Mouse (Mus musculus) heart, embryonic 11.5 days (tissue): ENCODE measurements around the gene Prok1. TPM values are rescaled to one million over a fixed set of nuclear protein-coding genes. Genes with fewer than 3 reads are reported as not detected.

ENCODE experiments used
- ATAC-seq: fragments of 200-750 bp; cut with Nextera tagmentation; replicated peaks from 2 replicates; pipeline ENCODE4 v1.8.0; 2017; ENCODE audit warnings: moderate library complexity; ENCODE audit not compliant: insufficient number of reproducible peaks, low FRiP score, low TSS enrichment
- H3K27ac ChIP-seq: fragments of 300-500 bp; sonication (generic); 2 replicates; pipeline ENCODE4 v1.5.1; 2014; ENCODE audit warnings: mild to moderate bottlenecking, low read depth, low read length
- H3K27me3 ChIP-seq: fragments of 300-500 bp; sonication (generic); 2 replicates; pipeline ENCODE4 v1.6.1; 2014; ENCODE audit warnings: mild to moderate bottlenecking, low read length, mixed read lengths; ENCODE audit not compliant: control insufficient read depth, insufficient read depth
- H3K36me3 ChIP-seq: fragments of 300-500 bp; sonication (generic); 2 replicates; pipeline ENCODE4 v1.6.1; 2014; ENCODE audit warnings: mild to moderate bottlenecking, low read length, moderate library complexity, mixed read lengths; ENCODE audit not compliant: control insufficient read depth, insufficient read depth
- H3K4me1 ChIP-seq: fragments of 300-500 bp; sonication (generic); 2 replicates; pipeline ENCODE4 v1.6.1; 2014; ENCODE audit warnings: low read length; ENCODE audit not compliant: control insufficient read depth, insufficient read depth
- H3K4me2 ChIP-seq: fragments of 300-500 bp; sonication (generic); 2 replicates; pipeline ENCODE4 v1.6.1; 2014; ENCODE audit warnings: mild to moderate bottlenecking, moderate library complexity
- H3K4me3 ChIP-seq: fragments of 300-500 bp; sonication (generic); 2 replicates; pipeline ENCODE4 v1.5.1; 2014; ENCODE audit warnings: low read depth, low read length
- H3K9ac ChIP-seq: fragments of 300-500 bp; sonication (generic); 2 replicates; pipeline ENCODE4 v1.6.1; 2014; ENCODE audit warnings: mild to moderate bottlenecking, low read depth, low read length, moderate library complexity
- H3K9me3 ChIP-seq: fragments of 300-500 bp; sonication (generic); replicated peaks from 2 replicates; pipeline ENCODE4 v1.6.1; 2016; ENCODE audit warnings: low read length; ENCODE audit not compliant: control insufficient read depth
- WGBS: fragments of 180-500 bp; shearing (Covaris S2); extraction: QIAGEN DNeasy Blood & Tissue Kit; methylation state at CpG from one replicate; pipeline ENCODE4 v1.1.7; 2014; ENCODE audit not compliant: insufficient replicate concordance; 5-methylcytosine and 5-hydroxymethylcytosine counted together
- polyA plus RNA-seq: library from polyadenylated mRNA; unstranded; fragments of >200 nt; fragmentation: Nextera tagmentation; extraction: Ambion mirVana; gene quantifications from 2 replicates; pipeline ENCODE4 v1.2.1, GENCODE M21; 2014

Gene Prok1
- polyA plus RNA-seq, result not detected in 2 replicates

DNA sequence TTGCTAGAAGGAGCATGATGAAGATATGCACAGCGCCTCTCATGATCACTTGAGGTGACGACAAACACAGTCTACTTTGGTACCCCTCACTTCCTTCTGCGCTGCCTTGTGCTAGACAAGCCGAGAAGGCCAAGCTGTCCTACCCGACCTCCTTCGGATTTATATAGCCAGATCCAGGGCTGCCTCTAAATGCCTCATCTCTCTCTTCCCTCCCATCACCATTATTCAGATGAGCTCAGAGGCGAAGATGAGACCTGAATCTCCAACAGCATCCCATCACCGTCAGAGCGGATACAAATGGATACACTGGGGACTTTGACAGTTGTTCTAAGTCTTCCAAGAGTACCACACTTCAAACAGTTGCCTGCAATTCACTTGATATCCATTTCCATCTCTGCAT, at the start of gene Prok1:
Gene Prok1 (minus strand): TSS at position 101 of the 400 bp plus-strand sequence.
- Histone ChIP-seq H3K4me2 (no peak within 1 kb of the TSS), H3K4me3 (no peak within 1 kb of the TSS), H3K36me3 (no peaks in the 10 kb centered on the region), H3K27ac (no peak within 1 kb of the TSS), H3K4me1 (no peaks in the 10 kb centered on the region), H3K9me3 (no peaks in the 10 kb centered on the region), H3K9ac (no peak within 1 kb of the TSS), H3K27me3 (no peaks in the 10 kb centered on the region)
- ATAC-seq, result no peak
- 76% methylated on average over 9 of the region's 9 CpGs for WGBS

DNA sequence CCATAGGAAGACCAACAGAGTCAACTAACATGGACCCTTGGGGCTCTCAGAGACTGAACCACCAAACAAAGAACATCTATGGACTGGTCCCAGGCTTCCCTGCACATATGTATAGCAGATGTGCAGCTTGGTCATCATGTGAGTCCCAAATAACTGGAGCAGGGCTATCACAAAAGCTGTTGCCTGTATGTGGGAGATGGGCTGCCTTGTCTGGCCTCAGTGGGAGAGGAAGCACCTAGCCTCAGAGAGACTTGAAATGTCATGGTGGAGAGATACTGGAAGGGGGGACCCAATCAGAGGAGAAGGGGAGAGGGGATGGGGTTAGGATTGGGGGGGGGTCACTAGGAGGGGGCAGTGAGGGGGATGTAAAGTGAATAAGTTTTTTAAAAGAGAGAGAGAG, 47.8 kb upstream of the Prok1 start:
- Histone ChIP-seq H3K9ac (no peak overlapping the region), H3K27ac (no peak overlapping the region), H3K4me1 (no peaks in the 10 kb centered on the region), H3K4me3 (no peak overlapping the region), H3K9me3 (no peaks in the 10 kb centered on the region), H3K4me2 (no peak overlapping the region), H3K27me3 (no peaks in the 10 kb centered on the region), H3K36me3 (peaks cover 6% of the 10 kb centered on the region)
- no peak for ATAC-seq

DNA sequence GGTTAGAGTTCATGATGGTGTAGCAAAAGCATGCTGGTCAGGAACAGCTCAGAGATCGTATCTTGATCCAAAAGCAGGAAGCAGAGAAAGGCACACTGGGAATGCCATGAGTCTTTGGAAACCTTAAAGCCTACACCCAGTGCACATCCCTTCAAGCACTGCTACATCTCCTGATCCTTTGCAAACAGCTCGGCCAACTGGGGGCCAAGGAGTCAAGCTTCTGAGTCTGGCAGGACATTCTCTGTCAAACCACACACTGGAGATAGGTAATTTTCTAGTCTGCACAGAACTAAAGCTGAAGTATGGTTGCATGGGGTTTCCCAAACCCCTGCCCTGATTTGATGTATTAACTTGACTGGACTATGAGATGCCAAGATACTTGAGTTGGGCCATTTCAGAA, 46.6 kb upstream of the Prok1 start:
- Histone ChIP-seq H3K9me3 (no peaks in the 10 kb centered on the region), H3K4me3 (no peak overlapping the region), H3K9ac (no peak overlapping the region), H3K4me2 (no peak overlapping the region), H3K36me3 (peaks cover 8% of the 10 kb centered on the region), H3K27me3 (no peaks in the 10 kb centered on the region), H3K27ac (no peak overlapping the region), H3K4me1 (no peaks in the 10 kb centered on the region)
- WGBS, result 62% methylated on average over 2 of the region's 2 CpGs
- no peak for ATAC-seq

DNA sequence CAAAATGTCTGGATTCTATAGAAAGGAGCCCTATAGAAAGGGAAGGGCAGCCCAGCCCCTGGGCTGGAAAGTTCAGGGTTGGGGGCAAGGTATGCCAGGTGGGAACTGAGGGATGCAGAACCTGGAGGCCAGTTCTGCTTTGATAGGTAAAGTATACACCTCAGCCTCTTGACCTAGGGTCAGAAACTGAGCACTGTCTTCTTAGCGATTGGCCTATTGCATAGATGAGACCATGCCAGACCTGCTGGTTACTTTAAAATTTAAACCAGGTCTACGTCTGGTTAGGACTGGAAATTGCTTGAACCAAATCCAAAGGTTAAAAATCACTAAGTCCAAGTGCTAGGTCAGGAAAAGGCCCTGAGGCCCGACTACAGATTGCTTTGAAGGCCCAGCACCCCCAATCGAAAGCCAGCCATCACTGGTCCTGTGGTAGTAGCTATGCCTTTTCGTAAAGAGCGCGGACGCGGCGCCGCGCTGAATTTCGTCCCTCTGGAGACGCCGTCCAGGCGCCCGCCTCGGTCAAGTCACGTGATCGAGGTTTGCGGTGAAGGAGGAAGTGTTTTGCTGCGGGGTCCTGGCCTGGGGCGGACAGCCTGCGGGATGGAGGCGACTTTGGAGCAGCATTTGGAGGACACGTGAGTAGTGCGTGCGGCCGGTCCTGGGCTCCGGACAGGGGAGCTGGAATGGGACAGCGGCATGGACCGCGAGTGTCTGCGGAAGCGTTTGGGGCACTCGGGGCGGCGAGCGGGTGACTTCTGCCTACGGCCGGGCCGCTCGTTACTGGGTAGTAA, 39.2 kb upstream of the Prok1 start, which contains the start of gene Lamtor5:
Gene Lamtor5 (plus strand): TSS at position 380 of the 791 bp plus-strand sequence.
- Histone ChIP-seq H3K9ac (peak within 1 kb of the TSS; percentile 87), H3K4me3 (peak within 1 kb of the TSS; percentile 92), H3K4me2 (peak within 1 kb of the TSS; percentile 60), H3K36me3 (peaks cover 8% of the 10 kb centered on the region), H3K9me3 (no peaks in the 10 kb centered on the region), H3K27me3 (0 out of 2 replicates have a peak, but pooled peaks cover 3% of the 10 kb centered on the region), H3K4me1 (peaks cover 6% of the 10 kb centered on the region; the same call in 1 of the 2 replicates), H3K27ac (no peak within 1 kb of the TSS)
- peak; percentile 82 for ATAC-seq
- 4% methylated on average over 43 of the region's 43 CpGs for WGBS

DNA sequence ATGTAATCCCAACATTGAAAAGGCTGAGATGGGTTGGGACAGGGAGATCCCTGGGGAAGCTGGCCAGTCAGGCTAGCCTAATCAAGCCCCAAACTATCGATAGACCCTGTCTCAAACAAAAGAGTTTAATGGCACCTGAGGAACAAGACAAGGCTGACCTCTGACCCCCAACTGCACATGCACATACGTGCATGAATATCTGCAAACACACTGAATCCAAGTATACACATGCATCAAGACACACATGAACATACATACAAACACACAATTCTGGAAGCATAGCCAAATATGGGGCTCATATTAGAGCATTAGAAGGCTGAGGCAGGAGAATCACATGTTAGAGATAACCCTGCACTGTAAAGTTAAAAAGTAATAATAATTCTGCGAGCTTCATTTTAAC, 37.1 kb upstream of the Prok1 start:
- Histone ChIP-seq H3K4me2 (no peak overlapping the region), H3K4me1 (peaks cover 6% of the 10 kb centered on the region; the same call in 1 of the 2 replicates), H3K27ac (no peak overlapping the region), H3K27me3 (0 out of 2 replicates have a peak, but pooled peaks cover 3% of the 10 kb centered on the region), H3K4me3 (no peak overlapping the region), H3K9me3 (no peaks in the 10 kb centered on the region), H3K36me3 (no peaks in the 10 kb centered on the region), H3K9ac (no peak overlapping the region)
- no peak for ATAC-seq
- WGBS, result 78% methylated on average over 3 of the region's 3 CpGs

DNA sequence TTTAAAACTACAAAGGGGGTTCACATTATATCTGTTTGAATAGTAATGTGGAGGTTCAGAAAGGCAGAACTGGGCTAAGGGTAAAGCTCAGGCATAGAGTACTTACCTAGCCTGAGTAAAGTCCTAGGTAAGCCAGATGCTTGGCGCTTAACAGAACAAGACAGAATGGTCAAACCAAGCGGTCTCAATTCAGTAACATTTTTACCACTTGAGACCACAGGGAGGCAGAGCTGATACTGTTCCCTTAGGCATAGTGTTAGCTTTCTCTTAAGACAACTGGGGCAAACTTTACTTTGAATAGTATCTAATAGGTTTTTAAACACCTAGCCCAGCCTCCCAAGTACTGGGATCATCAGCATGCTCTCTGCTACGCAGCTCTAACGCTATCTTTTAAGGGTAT, 36.5 kb upstream of the Prok1 start:
- Histone ChIP-seq H3K9ac (no peak overlapping the region), H3K9me3 (no peaks in the 10 kb centered on the region), H3K36me3 (no peaks in the 10 kb centered on the region), H3K4me3 (no peak overlapping the region), H3K27me3 (0 out of 2 replicates have a peak, but pooled peaks cover 3% of the 10 kb centered on the region), H3K27ac (no peak overlapping the region), H3K4me2 (no peak overlapping the region), H3K4me1 (peaks cover 6% of the 10 kb centered on the region; the same call in 1 of the 2 replicates)
- WGBS, result 60% methylated on average over 4 of the region's 4 CpGs
- ATAC-seq, result no peak

DNA sequence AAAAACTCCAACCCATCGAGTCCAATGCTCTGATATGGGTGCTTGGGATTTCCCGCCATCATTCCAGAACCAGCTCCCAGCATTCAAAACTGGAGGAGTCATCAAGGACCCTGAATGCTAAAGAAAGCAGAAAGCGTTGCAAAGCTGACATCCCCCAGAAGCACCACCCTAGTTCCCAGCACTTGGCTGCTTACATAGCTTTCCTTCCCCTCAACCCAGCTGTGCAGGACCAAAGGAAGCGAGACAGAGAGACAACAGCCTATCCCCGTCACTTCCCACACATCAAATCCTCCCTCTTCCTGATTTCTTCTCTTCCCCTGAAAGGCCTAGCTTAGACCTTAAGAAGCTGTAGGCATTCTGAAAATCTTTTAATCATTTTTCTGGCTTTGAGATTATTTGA, 35.8 kb upstream of the Prok1 start:
- no peak overlapping the region for H3K27ac ChIP-seq
- 49% methylated on average over 5 of the region's 5 CpGs for WGBS
- no peak overlapping the region for H3K4me3 ChIP-seq

DNA sequence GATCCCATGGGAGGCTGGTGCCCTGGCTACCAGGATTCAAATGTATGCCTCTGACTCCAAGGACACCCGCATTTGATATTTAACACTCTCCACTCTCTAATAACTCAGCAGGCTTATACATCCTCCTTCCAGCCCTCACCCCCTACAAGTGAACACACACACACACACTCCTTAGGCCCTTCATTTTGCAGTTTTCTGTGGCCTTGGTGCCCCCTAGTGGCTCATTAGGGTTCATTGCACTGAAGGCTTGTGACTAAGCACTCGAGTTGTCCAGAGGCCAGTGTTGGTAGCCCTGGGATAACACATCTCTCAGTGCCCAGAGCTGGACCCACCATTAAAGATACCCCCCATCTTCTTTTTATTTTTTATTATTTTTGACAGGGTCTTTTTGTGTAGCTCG, 34.3 kb upstream of the Prok1 start:
- Histone ChIP-seq H3K4me2 (no peak overlapping the region), H3K36me3 (no peaks in the 10 kb centered on the region), H3K4me1 (no peaks in the 10 kb centered on the region), H3K27me3 (0 out of 2 replicates have a peak, but pooled peaks cover 3% of the 10 kb centered on the region), H3K9ac (no peak overlapping the region), H3K27ac (no peak overlapping the region), H3K9me3 (no peaks in the 10 kb centered on the region), H3K4me3 (no peak overlapping the region)
- no peak; the same call in 1 of the 2 replicates for ATAC-seq
- 7% methylated on average over 3 of the region's 3 CpGs for WGBS

More for the DNA sequence above, 35.8 kb upstream of the Prok1 start:
- Histone ChIP-seq H3K4me1 (peaks cover 6% of the 10 kb centered on the region; the same call in 1 of the 2 replicates), H3K9ac (no peak overlapping the region), H3K27me3 (0 out of 2 replicates have a peak, but pooled peaks cover 3% of the 10 kb centered on the region), H3K4me2 (no peak overlapping the region), H3K9me3 (no peaks in the 10 kb centered on the region), H3K36me3 (no peaks in the 10 kb centered on the region)
- no peak for ATAC-seq
